Mouse (Mus musculus): ENCODE data around the gene Pex11g.

DNA sequence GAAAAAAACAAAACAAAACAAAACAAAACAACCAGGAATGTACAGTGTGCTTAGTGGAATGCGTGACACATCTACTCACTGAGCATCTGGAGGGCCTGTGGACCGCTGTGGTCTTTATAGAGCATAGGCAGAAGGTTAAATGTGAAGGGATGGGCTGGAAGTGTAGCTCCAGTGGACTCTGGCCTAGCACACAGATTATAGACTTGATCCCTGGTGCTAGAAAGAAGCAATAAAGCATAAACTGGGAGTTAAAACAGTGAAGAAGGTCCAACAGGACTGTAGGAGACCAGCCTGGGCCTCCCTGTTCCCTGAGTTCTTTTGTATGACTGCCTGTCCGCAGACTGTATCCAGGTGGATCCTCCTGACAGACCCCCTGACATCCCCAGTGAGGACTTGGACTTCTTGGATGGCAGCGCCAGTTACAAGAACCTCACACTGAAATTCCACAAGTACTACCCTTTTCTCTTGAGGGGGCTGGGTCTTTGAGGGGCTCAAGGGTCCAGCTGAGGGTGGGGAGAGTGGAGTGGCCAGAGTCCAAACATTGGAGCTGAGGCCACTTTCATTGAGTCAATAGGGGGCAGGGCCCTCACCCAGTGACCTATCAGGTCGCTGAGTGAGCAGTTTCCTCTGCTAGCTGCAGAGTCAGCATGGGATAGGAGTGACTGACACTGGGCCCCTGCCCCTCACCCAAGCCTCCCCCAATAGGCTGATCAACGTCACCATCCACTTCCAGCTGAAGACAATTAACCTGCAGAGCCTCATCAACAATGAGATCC is 40.7 kb upstream of the Pex11g start:
- TF ChIP-seq GATA2 (IDR thresholded peaks at IDR 0.05; ENCODE audit: borderline replicate concordance, low read depth, low read length): no peak
- no peak for TF ChIP-seq CTCF (IDR thresholded peaks at IDR 0.05; ENCODE audit: low read depth, low read length)
- TF ChIP-seq GATA1 (IDR thresholded peaks at IDR 0.05; ENCODE audit: borderline replicate concordance, low read length): no peak
- no peak for TF ChIP-seq TAL1 (conservative IDR thresholded peaks at IDR 0.05; ENCODE audit: low read depth, low read length)
- no peak for TF ChIP-seq POLR2AphosphoS5 (IDR thresholded peaks at IDR 0.05; ENCODE audit: insufficient replicate concordance, low read depth, low read length)

Measured in G1E (cell line).